Mouse (Mus musculus): ENCODE measurements around the gene Rbpjl.

DNA sequence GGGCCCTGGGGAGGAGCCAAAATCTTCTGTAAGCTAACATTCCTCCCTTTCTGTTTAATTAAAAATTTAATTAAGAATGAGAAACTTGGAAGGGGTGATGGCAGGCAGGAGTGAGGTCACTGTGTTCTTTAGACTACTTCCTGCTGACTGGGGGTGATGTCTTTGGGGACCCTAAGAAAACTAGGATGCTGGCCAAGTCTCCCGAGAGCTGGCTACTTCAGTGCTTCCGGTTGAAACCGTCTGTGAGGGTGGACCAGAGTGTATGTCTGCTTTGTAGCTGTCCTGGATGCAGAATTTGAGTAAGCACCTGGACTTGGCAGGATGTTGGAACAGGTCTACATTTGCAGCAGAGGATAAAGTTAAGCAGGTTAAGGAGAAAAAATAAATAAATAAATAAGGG lies 36.0 kb upstream of the Rbpjl start:
- no peak for TF ChIP-seq POLR2A (IDR thresholded peaks at IDR 0.05; ENCODE audit: control insufficient read depth, extremely low read depth, insufficient read depth, low read length, poor library complexity)
- TF ChIP-seq CTCF (IDR thresholded peaks at IDR 0.05; ENCODE audit: borderline replicate concordance, control insufficient read depth, extremely low read depth, insufficient read depth, low read length, poor library complexity) = no peak
